20 mouse cellular contexts compared by ENCODE assay signal in the genomic region with DNA sequence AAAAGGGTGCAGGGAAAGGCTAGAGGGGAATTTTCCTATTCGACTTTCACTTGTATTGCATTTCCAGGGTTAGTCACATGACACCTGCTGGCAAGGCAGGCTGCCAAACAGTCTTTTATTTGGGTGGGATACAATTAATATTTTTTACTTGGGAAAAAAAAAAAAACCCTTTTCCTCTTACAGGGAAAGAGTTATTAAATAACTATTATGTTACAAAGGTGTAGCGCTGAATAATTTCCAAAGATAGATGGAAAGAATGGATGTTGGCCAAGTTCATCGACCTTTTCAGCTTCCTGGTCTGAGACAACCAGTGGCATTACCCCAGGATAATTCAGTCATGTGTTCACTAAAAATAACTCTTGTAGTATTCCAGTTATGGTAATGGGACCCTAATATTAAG.
"Had no signal": no experiment of that assay in that cellular context is flagged by ENCODE, and none has a peak within 500 bp of the region (broad histone marks: within the 10 kb centered on the region; RNA-seq: fewer than 3 reads in every experiment).

No protein-coding gene starts in this region.

- H3K9me3 ChIP-seq: intestine, embryonic 15.5 days; limb, embryonic 10.5 days; limb, embryonic 13.5 days; midbrain, embryonic 12.5 days; midbrain, embryonic 15.5 days; neural tube, embryonic 13.5 days had no signal

- H3K4me1 ChIP-seq: midbrain, embryonic 12.5 days; midbrain, embryonic 15.5 days; neural tube, embryonic 13.5 days had no signal

- H3K27ac ChIP-seq: left cerebral cortex, adult 2 months; limb, embryonic 10.5 days; limb, embryonic 13.5 days; liver, embryonic 14.5 days; macrophage; midbrain, embryonic 12.5 days; midbrain, embryonic 15.5 days; neural tube, embryonic 13.5 days had no signal

- H3K36me3 ChIP-seq: intestine, embryonic 15.5 days; limb, embryonic 10.5 days; limb, embryonic 13.5 days; midbrain, embryonic 12.5 days; midbrain, embryonic 15.5 days; neural tube, embryonic 13.5 days had no signal

- H3K9ac ChIP-seq: intestine, embryonic 15.5 days; limb, embryonic 13.5 days; liver, embryonic 14.5 days; liver, postnatal 0 days; lung, embryonic 14.5 days; midbrain, embryonic 12.5 days; midbrain, embryonic 15.5 days; neural tube, embryonic 13.5 days had no signal

- H3K4me3 ChIP-seq: intestine, embryonic 15.5 days; left cerebral cortex, adult 2 months; limb, embryonic 10.5 days; limb, embryonic 13.5 days; midbrain, embryonic 12.5 days; midbrain, embryonic 15.5 days; neural tube, embryonic 13.5 days had no signal

- H3K27me3 ChIP-seq: intestine, embryonic 15.5 days; limb, embryonic 13.5 days; midbrain, embryonic 12.5 days; midbrain, embryonic 15.5 days; neural tube, embryonic 13.5 days had no signal

- H3K4me2 ChIP-seq: intestine, embryonic 15.5 days; limb, embryonic 13.5 days; lung, embryonic 14.5 days; midbrain, embryonic 12.5 days; midbrain, embryonic 15.5 days; neural tube, embryonic 13.5 days had no signal

- DNase-seq: kidney, adult 11 months; layer of hippocampus, adult 9-11 months; layer of hippocampus, postnatal 36 days; liver; liver, postnatal 0 days; retina, postnatal 1 day; right cerebral cortex, postnatal 25 days; thymus, adult 18-20 months; thymus, postnatal 36 days had no signal

- ATAC-seq: intestine, embryonic 15.5 days; liver, postnatal 0 days; lung, postnatal 0 days; midbrain, embryonic 15.5 days had no signal
